Mouse (Mus musculus) small intestine, adult 10 weeks (tissue): Measurements from ENCODE around the gene Rbfox2. TPM values are rescaled to one million over a fixed set of nuclear protein-coding genes. Genes with fewer than 3 reads are reported as not detected.

Experiments
- polyA plus RNA-seq: library from polyadenylated mRNA; stranded (reverse); fragments of 350-450 nt; fragmentation: Illumina TruSeq; extraction: RNeasy Lipid Tissue Mini Kit (QIAGEN cat#74804); gene quantifications from one replicate; pipeline ENCODE4 v1.2.3, GENCODE M21; 2014; ENCODE audit warnings: low replicate concordance

The Rbfox2 gene
- polyA plus RNA-seq = 22.4 TPM

DNA sequence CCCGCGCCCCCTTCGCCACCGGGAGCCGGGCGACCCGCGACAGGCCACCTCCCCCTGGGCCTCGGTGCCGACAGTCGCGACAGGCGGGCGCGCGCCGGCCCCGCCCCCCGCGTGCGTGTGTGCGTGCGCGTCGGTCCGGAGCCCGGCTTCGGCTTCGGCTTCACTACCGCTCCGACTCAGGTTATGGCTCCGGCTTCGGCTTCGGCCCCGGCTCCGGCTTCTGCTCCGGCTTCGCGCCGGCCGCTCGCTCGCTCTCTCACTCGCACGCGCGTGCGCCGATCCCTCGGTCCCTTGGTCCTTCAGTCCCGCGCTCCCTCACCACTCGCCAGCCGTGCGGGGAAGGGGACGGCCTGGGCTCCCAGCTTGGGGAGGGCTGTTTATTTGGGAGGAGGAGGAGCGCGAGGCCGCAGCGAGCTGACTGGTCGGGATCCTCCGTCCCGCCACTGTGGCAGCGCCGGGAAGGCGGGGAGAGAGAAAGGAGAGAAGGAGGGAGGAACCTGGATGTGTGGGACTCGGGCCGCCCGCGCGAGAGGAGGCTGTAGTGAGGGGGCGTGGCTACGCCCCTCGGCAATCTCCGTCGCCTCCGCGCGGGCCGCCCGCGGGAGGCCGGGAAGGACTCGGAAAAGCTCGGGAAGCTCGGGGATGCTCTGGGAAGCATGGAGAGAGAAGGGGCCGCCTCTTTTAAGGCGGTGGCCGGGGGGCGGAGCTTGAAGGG, at the start of gene Rbfox2:
Gene Rbfox2, minus strand, starts transcription at position 458 of the 715 bp plus-strand sequence.

DNA sequence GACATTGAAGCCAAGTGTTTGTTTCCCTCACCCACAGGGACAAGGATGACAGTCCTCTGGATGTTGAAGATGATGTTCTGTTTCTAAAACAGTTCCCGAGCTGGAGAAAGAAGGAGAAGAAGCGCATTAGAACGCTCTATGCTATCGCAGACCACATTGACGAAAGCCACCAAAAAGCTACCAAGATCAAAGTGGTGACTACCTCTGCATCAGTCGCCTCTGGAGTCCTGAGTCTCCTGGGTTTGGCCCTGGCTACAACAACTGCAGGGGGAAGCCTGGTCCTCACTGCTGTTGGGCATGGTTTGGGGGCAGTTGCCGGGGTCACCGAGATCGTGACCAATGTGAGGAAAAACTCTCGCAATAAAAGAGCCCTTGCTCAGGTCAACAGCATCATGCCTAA, 256.2 kb downstream of the Rbfox2 start, which contains the start of gene Mb:
Gene Mb, minus strand, starts transcription at position 101 of the 400 bp plus-strand sequence.

GRCm38 (mm10) chr15:77044597-77045320, 262.0 kb downstream of the Rbfox2 start, which contains the start of gene Apol6:
Apol6 (plus strand) TSS chr15:77044729.

Other genes starting within 250 kb of the Rbfox2 start
- gene Apol7a, start 92.1 kb upstream of the Rbfox2 start, polyA plus RNA-seq = 256 TPM
- gene Apol9a, start 104.1 kb upstream of the Rbfox2 start, polyA plus RNA-seq = 9.9 TPM
- 2.6 TPM for gene Apol7b, start 140.5 kb upstream of the Rbfox2 start, polyA plus RNA-seq
- gene Apol10a, start 170.0 kb upstream of the Rbfox2 start, polyA plus RNA-seq = 204 TPM
- gene Apol11a, start 201.3 kb upstream of the Rbfox2 start, polyA plus RNA-seq = not detected
- gene Apol7c, start 226.3 kb upstream of the Rbfox2 start, polyA plus RNA-seq = 58.8 TPM